Mouse (Mus musculus) lung, adult 2 months (tissue): ENCODE measurements around the gene Fam214a. TPM values are rescaled to one million over a fixed set of nuclear protein-coding genes. Genes with fewer than 3 reads are reported as not detected.
A peak's percentile ranks its signal among the peaks of the same experiment; 100 is the strongest.

ENCODE experiments used
- DNase-seq: peaks from one replicate; pipeline ENCODE4 v3.0.0; 2022
- H3K4me1 ChIP-seq: fragments of 200-500 bp; 2 replicates; pipeline ENCODE4 v1.6.1; 2011; ENCODE audit warnings: low read length; ENCODE audit not compliant: control insufficient read depth, insufficient read depth
- H3K4me3 ChIP-seq: fragments of 200-500 bp; replicated peaks from 2 replicates; pipeline ENCODE3; 2011; ENCODE audit warnings: low read depth, mild to moderate bottlenecking, control low read depth, low read length; ENCODE audit errors: extremely low read depth
- CTCF ChIP-seq: fragments of 200-500 bp; IDR thresholded peaks from 2 replicates; pipeline ENCODE4 v1.5.1; 2011; ENCODE audit warnings: mild to moderate bottlenecking, low read length, control low read depth; ENCODE audit not compliant: insufficient read depth
- POLR2A ChIP-seq: fragments of 200-500 bp; IDR thresholded peaks from 2 replicates; pipeline ENCODE4 v1.6.1; 2011; ENCODE audit warnings: low read depth, mild to moderate bottlenecking, control low read depth, low read length, borderline replicate concordance; ENCODE audit errors: extremely low read depth
- WGBS: fragments of 180-500 bp; shearing (Covaris S2); methylation state at CpG from one replicate; pipeline ENCODE4 v1.1.7; 2018; 5-methylcytosine and 5-hydroxymethylcytosine counted together
- polyA plus RNA-seq: library from polyadenylated mRNA; depleted of rRNA; stranded (reverse); fragments of >200 nt; gene quantifications from 2 replicates; pipeline ENCODE4 v1.2.3, GENCODE M21; 2012

Gene Fam214a
- polyA plus RNA-seq, 1 experiment: 11.8 TPM

GRCm38 (mm10) chr9:74966200-74966599 lies 13.5 kb downstream of the Fam214a start:
- TF ChIP-seq CTCF (no peak), POLR2A (no peak)
- Histone ChIP-seq H3K4me3 (no peak overlapping the region), H3K4me1 (peaks cover 4% of the 10 kb centered on the region)
- DNase-seq: no peak
- WGBS: 63% methylated on average over 4 of the region's 4 CpGs

GRCm38 (mm10) chr9:74968647-74969428 lies 16.2 kb downstream of the Fam214a start:
- DNase-seq: no peak
- no peak for TF ChIP-seq CTCF
- TF ChIP-seq POLR2A: no peak
- Histone ChIP-seq H3K4me3 (no peak overlapping the region), H3K4me1 (peaks cover 11% of the 10 kb centered on the region)
- WGBS: 87% methylated on average over 8 of the region's 8 CpGs

GRCm38 (mm10) chr9:74970591-74970990 lies 17.9 kb downstream of the Fam214a start:
- Histone ChIP-seq H3K4me3 (no peak overlapping the region), H3K4me1 (peaks cover 21% of the 10 kb centered on the region)
- WGBS: 28% methylated on average over 1 of the region's 1 CpGs
- TF ChIP-seq CTCF (no peak), POLR2A (no peak)
- no peak for DNase-seq

GRCm38 (mm10) chr9:74971191-74971976 lies 18.7 kb downstream of the Fam214a start:
- Histone ChIP-seq H3K4me1 (peaks cover 21% of the 10 kb centered on the region), H3K4me3 (no peak overlapping the region)
- TF ChIP-seq CTCF (no peak), POLR2A (no peak)
- WGBS: 64% methylated on average over 12 of the region's 12 CpGs
- DNase-seq: no peak

- no peak for DNase-seq
- 81% methylated on average over 5 of the region's 5 CpGs for WGBS
These were observed 20.1 kb downstream of the Fam214a start for GRCm38 (mm10) chr9:74972736-74973135.

GRCm38 (mm10) chr9:74973154-74973553 lies 20.5 kb downstream of the Fam214a start:
- DNase-seq: no peak
- peaks cover 23% of the 10 kb centered on the region for H3K4me1 ChIP-seq
- H3K4me3 ChIP-seq: no peak overlapping the region
- TF ChIP-seq POLR2A (no peak), CTCF (no peak)
- 84% methylated on average over 4 of the region's 4 CpGs for WGBS

More at GRCm38 (mm10) chr9:74972736-74973135, 20.1 kb downstream of the Fam214a start:
- peaks cover 21% of the 10 kb centered on the region for H3K4me1 ChIP-seq
- H3K4me3 ChIP-seq: no peak overlapping the region
- TF ChIP-seq CTCF (no peak), POLR2A (no peak)

GRCm38 (mm10) chr9:74974758-74975157 lies 22.1 kb downstream of the Fam214a start:
- peaks cover 23% of the 10 kb centered on the region for H3K4me1 ChIP-seq
- peak; percentile 25 for DNase-seq
- no peak overlapping the region for H3K4me3 ChIP-seq
- TF ChIP-seq CTCF (no peak), POLR2A (peak; percentile 19; the same call in 1 of the 2 replicates)
- WGBS: 14% methylated on average over 11 of the region's 11 CpGs

GRCm38 (mm10) chr9:74975416-74975815 lies 22.7 kb downstream of the Fam214a start:
- peaks cover 21% of the 10 kb centered on the region for H3K4me1 ChIP-seq
- H3K4me3 ChIP-seq: peak overlapping the region; percentile 48
- DNase-seq: no peak
- WGBS: 7% methylated on average over 7 of the region's 7 CpGs
- TF ChIP-seq POLR2A (no peak; the same call in 1 of the 2 replicates), CTCF (no peak)

- H3K4me3 ChIP-seq: peak overlapping the region; percentile 84
- DNase-seq: peak; percentile 83
- H3K4me1 ChIP-seq: peaks cover 20% of the 10 kb centered on the region
- TF ChIP-seq CTCF: no peak
- TF ChIP-seq POLR2A: peak; percentile 95; the same call in 1 of the 2 replicates
- WGBS: 1% methylated on average over 23 of the region's 23 CpGs
These were observed 23.4 kb downstream of the Fam214a start for GRCm38 (mm10) chr9:74975911-74976563.
